Mouse (Mus musculus): ENCODE measurements around the gene Gzmd.
A peak's percentile ranks its signal among the peaks of the same experiment; 100 is the strongest.
"Not testable (repeated sequence)": the region's sequence is repeated elsewhere in the genome, so short reads cannot be mapped to it uniquely, and the experiment has no call there.

Gene Gzmd

GRCm38 (mm10) chr14:56132508-56132907 lies at the start of gene Gzmd:
Gene Gzmd, minus strand, starts transcription at chr14:56132608.
- not testable (repeated sequence) for DNase-seq

GRCm38 (mm10) chr14:56177651-56178050 lies 45.2 kb upstream of the Gzmd start:
- peak in 1 of 2 experiments; percentile 7 for DNase-seq

- no peak for DNase-seq
These were observed 42.1 kb upstream of the Gzmd start, which contains the start of gene Gzmn for GRCm38 (mm10) chr14:56174499-56174898. Gene Gzmn, minus strand, starts transcription at chr14:56174599.

GRCm38 (mm10) chr14:56173396-56173795 lies 41.0 kb upstream of the Gzmd start:
- no peak for DNase-seq

GRCm38 (mm10) chr14:56172744-56173143 lies 40.3 kb upstream of the Gzmd start:
- DNase-seq = no peak

GRCm38 (mm10) chr14:56168009-56168408 lies 35.6 kb upstream of the Gzmd start:
- DNase-seq = no peak

- DNase-seq = peak; percentile 10 to 25
These were observed 29.7 kb upstream of the Gzmd start for GRCm38 (mm10) chr14:56162109-56162508.

- DNase-seq = not testable (repeated sequence)
These were observed 27.1 kb upstream of the Gzmd start, which contains the start of gene Gzmg for GRCm38 (mm10) chr14:56159479-56159878. Gene Gzmg, minus strand, starts transcription at chr14:56159579.

GRCm38 (mm10) chr14:56155340-56155739 lies 22.9 kb upstream of the Gzmd start:
- DNase-seq = no peak

GRCm38 (mm10) chr14:56133675-56134074 lies 1.3 kb upstream of the Gzmd start:
- not testable (repeated sequence) for DNase-seq

GRCm38 (mm10) chr14:56128341-56128740 lies 4.1 kb downstream of the Gzmd start:
- DNase-seq = no peak

GRCm38 (mm10) chr14:56123516-56123915 lies 8.9 kb downstream of the Gzmd start:
- no peak for DNase-seq

- DNase-seq = no peak
These were observed 11.9 kb downstream of the Gzmd start, which contains the start of gene Gzme for GRCm38 (mm10) chr14:56120525-56120924. Gene Gzme, minus strand, starts transcription at chr14:56120625.

GRCm38 (mm10) chr14:56115531-56116310 lies 16.7 kb downstream of the Gzmd start:
- DNase-seq = not testable (repeated sequence)

GRCm38 (mm10) chr14:56105447-56106180 lies 26.8 kb downstream of the Gzmd start:
- DNase-seq = no peak

GRCm38 (mm10) chr14:56105016-56105415 lies 27.4 kb downstream of the Gzmd start:
- DNase-seq = no peak

- no peak for DNase-seq
These were observed 29.0 kb downstream of the Gzmd start for GRCm38 (mm10) chr14:56103452-56103851.

- no peak for DNase-seq
These were observed 30.0 kb downstream of the Gzmd start, which contains the start of gene Ctsg for GRCm38 (mm10) chr14:56102386-56102785. Gene Ctsg, minus strand, starts transcription at chr14:56102574.

GRCm38 (mm10) chr14:56098940-56099339 lies 33.5 kb downstream of the Gzmd start:
- DNase-seq = no peak

- no peak for DNase-seq
These were observed 34.8 kb downstream of the Gzmd start for GRCm38 (mm10) chr14:56097597-56097996.

GRCm38 (mm10) chr14:56093353-56093752 lies 39.1 kb downstream of the Gzmd start:
- no peak for DNase-seq

GRCm38 (mm10) chr14:56086711-56087110 lies 45.7 kb downstream of the Gzmd start:
- DNase-seq = no peak

GRCm38 (mm10) chr14:56085167-56085566 lies 47.2 kb downstream of the Gzmd start, which contains the start of gene Mcpt8:
Gene Mcpt8, minus strand, starts transcription at chr14:56085273.
- DNase-seq = no peak

- peak; percentile 50 to 51 for DNase-seq
These were observed 50.4 kb downstream of the Gzmd start for GRCm38 (mm10) chr14:56082016-56082415.

Measured in cerebellum, postnatal 36 days (tissue).